Mouse (Mus musculus) heart, embryonic 14.5 days (tissue): Measurements from ENCODE around the gene Hist1h3h. TPM values are rescaled to one million over a fixed set of nuclear protein-coding genes. Genes with fewer than 3 reads are reported as not detected.

ENCODE experiments used
- microRNA-seq: library from miRNA; unstranded; fragments of <30 nt; microRNA quantifications from one replicate; pipeline ENCODE4, GENCODE M21; 2016
- polyA plus RNA-seq: library from polyadenylated mRNA; unstranded; fragments of >200 nt; fragmentation: Nextera tagmentation; extraction: Ambion mirVana; gene quantifications from 2 replicates; pipeline ENCODE4 v1.2.1, GENCODE M21; 2014

Gene Hist1h3h
- polyA plus RNA-seq, 1 experiment from 2014 or later, result 4.4 TPM

Small RNA genes lying within 50 kb of the gene (microRNA-seq; reads per million reads assigned to microRNA genes)
- gene Gm44357, result not detected
- not detected for gene Gm44367
- gene Gm44454, result not detected

Other genes with a start within 250 kb of the Hist1h3h start
- gene Nkapl, start 249.2 kb upstream of the Hist1h3h start, polyA plus RNA-seq, result 2.0 and 2.1 TPM in 2 replicates
- gene Zkscan4, start 238.8 kb upstream of the Hist1h3h start, polyA plus RNA-seq, result 1.7 and 1.9 TPM in 2 replicates
- gene Gm10065, start 238.2 kb upstream of the Hist1h3h start, polyA plus RNA-seq, result not detected in 2 replicates
- 0.57 and 0.61 TPM in 2 replicates for gene AK157302, start 222.4 kb upstream of the Hist1h3h start, polyA plus RNA-seq
- 15.0 and 17.5 TPM in 2 replicates for gene Gm11273, start 216.2 kb upstream of the Hist1h3h start, polyA plus RNA-seq
- gene Zkscan8, start 186.5 kb upstream of the Hist1h3h start, polyA plus RNA-seq, result 6.3 and 7.2 TPM in 2 replicates
- gene Olfr1366, start 174.9 kb upstream of the Hist1h3h start, polyA plus RNA-seq, result 0.07 and 0.11 TPM in 2 replicates
- not detected in 2 replicates for gene Olfr1535, start 157.8 kb upstream of the Hist1h3h start, polyA plus RNA-seq
- gene Olfr1364, start 135.9 kb upstream of the Hist1h3h start, polyA plus RNA-seq, result not detected in 2 replicates
- gene Olfr1362, start 103.6 kb upstream of the Hist1h3h start, polyA plus RNA-seq, result not detected in 2 replicates
- gene Olfr11, start 75.1 kb upstream of the Hist1h3h start, polyA plus RNA-seq, result not detected in 2 replicates
- not detected in 2 replicates for gene Olfr1361, start 54.3 kb upstream of the Hist1h3h start, polyA plus RNA-seq
- not detected in 2 replicates for gene Olfr1360, start 40.3 kb upstream of the Hist1h3h start, polyA plus RNA-seq
- not detected in 2 replicates for gene Olfr1359, start 19.5 kb upstream of the Hist1h3h start, polyA plus RNA-seq
- gene Hist1h2bl, start 1.5 kb upstream of the Hist1h3h start, polyA plus RNA-seq, result 1.2 and 1.4 TPM in 2 replicates
- 12.2 and 15.1 TPM in 2 replicates for gene Hist1h2ai, start 1.2 kb upstream of the Hist1h3h start, polyA plus RNA-seq
- 1.00 TPM in 2 replicates for gene Hist1h2bm, start 4.4 kb downstream of the Hist1h3h start, polyA plus RNA-seq
- 0.50 and 0.58 TPM in 2 replicates for gene Hist1h4j, start 17.4 kb downstream of the Hist1h3h start, polyA plus RNA-seq
- 0.94 and 4.1 TPM in 2 replicates for gene Hist1h4k, start 32.8 kb downstream of the Hist1h3h start, polyA plus RNA-seq
- 4.3 and 8.0 TPM in 2 replicates for gene Hist1h2ak, start 36.2 kb downstream of the Hist1h3h start, polyA plus RNA-seq
- gene Hist1h2bn, start 36.5 kb downstream of the Hist1h3h start, polyA plus RNA-seq, result 2.2 and 2.7 TPM in 2 replicates
- gene Hist1h1b, start 63.0 kb downstream of the Hist1h3h start, polyA plus RNA-seq, result 5.3 and 7.2 TPM in 2 replicates
- gene Hist1h3i, start 65.7 kb downstream of the Hist1h3h start, polyA plus RNA-seq, result 70.6 and 84.8 TPM in 2 replicates
- 2.0 TPM in 1 of 2 replicates, not detected in the other for gene Hist1h2an, start 69.6 kb downstream of the Hist1h3h start, polyA plus RNA-seq
- 0.38 and 0.58 TPM in 2 replicates for gene Hist1h2bp, start 69.8 kb downstream of the Hist1h3h start, polyA plus RNA-seq
- gene Hist1h2bq, start 92.5 kb downstream of the Hist1h3h start, polyA plus RNA-seq, result 9.4 and 9.6 TPM in 2 replicates
- gene Hist1h2ao, start 92.8 kb downstream of the Hist1h3h start, polyA plus RNA-seq, result not detected in 2 replicates
- gene Hist1h4m, start 94.1 kb downstream of the Hist1h3h start, polyA plus RNA-seq, result not detected in 2 replicates
- 5.9 and 10.4 TPM in 2 replicates for gene Hist1h4n, start 114.5 kb downstream of the Hist1h3h start, polyA plus RNA-seq
- 1,528 and 1,577 TPM in 2 replicates for gene Hist1h2ap, start 115.8 kb downstream of the Hist1h3h start, polyA plus RNA-seq
- 10.6 and 11.1 TPM in 2 replicates for gene Hist1h2br, start 116.1 kb downstream of the Hist1h3h start, polyA plus RNA-seq
- gene Zfp184, start 227.4 kb downstream of the Hist1h3h start, polyA plus RNA-seq, result 6.0 and 7.1 TPM in 2 replicates